Mouse (Mus musculus) MEL-GATA-1-ER (cell line): Measurements from ENCODE around the gene Gm21731.
"Not testable (repeated sequence)": the region's sequence is repeated elsewhere in the genome, so short reads cannot be mapped to it uniquely, and the experiment has no call there.

Experiments
- DNase-seq: peaks from one replicate; pipeline ENCODE4 v3.0.0-alpha.2; 2012; ENCODE audit warnings: low read depth; ENCODE audit errors: extremely low read depth

Gene Gm21731

GRCm38 (mm10) chr13:120238811-120239210 is at the start of gene Gm21731:
Gene Gm21731, plus strand, starts transcription at chr13:120239111.
- DNase-seq, result not testable (repeated sequence)

GRCm38 (mm10) chr13:120196189-120196821 is 42.6 kb upstream of the Gm21731 start:
- not testable (repeated sequence) for DNase-seq

- DNase-seq, result not testable (repeated sequence)
Measured at GRCm38 (mm10) chr13:120215847-120216246, 23.1 kb upstream of the Gm21731 start, which contains the start of gene Gm21762. Gene Gm21762, minus strand, starts transcription at chr13:120215947.

GRCm38 (mm10) chr13:120220922-120221321 is 18.0 kb upstream of the Gm21731 start:
- DNase-seq, result not testable (repeated sequence)

- DNase-seq, result not testable (repeated sequence)
Measured at GRCm38 (mm10) chr13:120223012-120223659, 15.8 kb upstream of the Gm21731 start.

GRCm38 (mm10) chr13:120231798-120232197 is 7.1 kb upstream of the Gm21731 start:
- not testable (repeated sequence) for DNase-seq

- not testable (repeated sequence) for DNase-seq
Measured at GRCm38 (mm10) chr13:120232447-120233049, 6.4 kb upstream of the Gm21731 start.

GRCm38 (mm10) chr13:120251208-120251924 is 12.5 kb downstream of the Gm21731 start:
- DNase-seq, result not testable (repeated sequence)

- not testable (repeated sequence) for DNase-seq
Measured at GRCm38 (mm10) chr13:120258817-120259658, 20.1 kb downstream of the Gm21731 start.

GRCm38 (mm10) chr13:120259718-120260117 is 20.8 kb downstream of the Gm21731 start:
- not testable (repeated sequence) for DNase-seq

- not testable (repeated sequence) for DNase-seq
Measured at GRCm38 (mm10) chr13:120262870-120263269, 24.0 kb downstream of the Gm21731 start, which contains the start of gene AF067061. Gene AF067061, plus strand, starts transcription at chr13:120263114.

- DNase-seq, result not testable (repeated sequence)
Measured at GRCm38 (mm10) chr13:120277837-120278236, 38.9 kb downstream of the Gm21731 start.

- DNase-seq, result no peak
Measured at GRCm38 (mm10) chr13:120278784-120279183, 39.9 kb downstream of the Gm21731 start.
